Mouse (Mus musculus) E14TG2a.4 (cell line): Measurements from ENCODE around the gene Pigb.
A peak's percentile ranks its signal among the peaks of the same experiment; 100 is the strongest.
"Not testable (repeated sequence)": the region's sequence is repeated elsewhere in the genome, so short reads cannot be mapped to it uniquely, and the experiment has no call there.

Source experiments
- H3K27me3 ChIP-seq: 2 replicates; pipeline ENCODE4 v1.6.1; 2014; ENCODE audit warnings: low read length, control low read depth; ENCODE audit not compliant: insufficient read depth
- H3K36me3 ChIP-seq: 2 replicates; pipeline ENCODE4 v1.6.1; 2014; ENCODE audit warnings: low read length, control low read depth; ENCODE audit not compliant: insufficient read depth
- H3K4me1 ChIP-seq: replicated peaks from 2 replicates; pipeline ENCODE4 v1.6.1; 2014; ENCODE audit warnings: low read depth, low read length, control low read depth
- H3K4me3 ChIP-seq: replicated peaks from 2 replicates; pipeline ENCODE4 v1.5.1; 2014; ENCODE audit warnings: mild to moderate bottlenecking, low read length
- H3K9me3 ChIP-seq: 2 replicates; pipeline ENCODE4 v1.6.1; 2014; ENCODE audit warnings: low read length, control low read depth
- CTCF ChIP-seq: conservative IDR thresholded peaks from 2 replicates; pipeline ENCODE4 v1.5.1; 2014; ENCODE audit warnings: low read length
- NANOG ChIP-seq: IDR thresholded peaks from 2 replicates; pipeline ENCODE4 v1.6.1; 2014; ENCODE audit warnings: borderline replicate concordance, low read length, mixed read lengths
- POU5F1 ChIP-seq: IDR thresholded peaks from 2 replicates; pipeline ENCODE4 v1.6.1; 2014; ENCODE audit warnings: low read length, borderline replicate concordance

Pigb gene

GRCm38 (mm10) chr9:73040080-73040479, at the start of gene Pigb:
Pigb (minus strand) TSS chr9:73040378.
- Histone ChIP-seq H3K4me1 (peaks cover 39% of the 10 kb centered on the region), H3K4me3 (peak within 1 kb of the TSS; percentile 96), H3K36me3 (peaks cover 36% of the 10 kb centered on the region), H3K9me3 (no peaks in the 10 kb centered on the region), H3K27me3 (no peaks in the 10 kb centered on the region)
- no peak for TF ChIP-seq CTCF
- no peak for TF ChIP-seq NANOG
- no peak for TF ChIP-seq POU5F1

GRCm38 (mm10) chr9:73089222-73089920, 49.2 kb upstream of the Pigb start:
- Histone ChIP-seq H3K9me3 (no peaks in the 10 kb centered on the region), H3K4me1 (peaks cover 91% of the 10 kb centered on the region), H3K36me3 (peaks cover 10% of the 10 kb centered on the region), H3K4me3 (0 out of 2 replicates have a peak overlapping the region, but pooled peaks have one; percentile 5), H3K27me3 (no peaks in the 10 kb centered on the region)
- no peak for TF ChIP-seq NANOG
- no peak for TF ChIP-seq CTCF
- no peak for TF ChIP-seq POU5F1

- Histone ChIP-seq H3K9me3 (no peaks in the 10 kb centered on the region), H3K4me1 (peaks cover 91% of the 10 kb centered on the region), H3K27me3 (no peaks in the 10 kb centered on the region), H3K4me3 (no peak overlapping the region), H3K36me3 (peaks cover 10% of the 10 kb centered on the region)
- no peak for TF ChIP-seq NANOG
- TF ChIP-seq CTCF = no peak
- TF ChIP-seq POU5F1 = no peak
Observed at GRCm38 (mm10) chr9:73087581-73087980, 47.4 kb upstream of the Pigb start.

- Histone ChIP-seq H3K9me3 (no peaks in the 10 kb centered on the region), H3K27me3 (no peaks in the 10 kb centered on the region), H3K36me3 (peaks cover 10% of the 10 kb centered on the region), H3K4me1 (peaks cover 91% of the 10 kb centered on the region), H3K4me3 (no peak overlapping the region)
- no peak for TF ChIP-seq CTCF
- TF ChIP-seq NANOG = no peak
- TF ChIP-seq POU5F1 = no peak
Observed at GRCm38 (mm10) chr9:73087121-73087520, 46.9 kb upstream of the Pigb start.

DNA sequence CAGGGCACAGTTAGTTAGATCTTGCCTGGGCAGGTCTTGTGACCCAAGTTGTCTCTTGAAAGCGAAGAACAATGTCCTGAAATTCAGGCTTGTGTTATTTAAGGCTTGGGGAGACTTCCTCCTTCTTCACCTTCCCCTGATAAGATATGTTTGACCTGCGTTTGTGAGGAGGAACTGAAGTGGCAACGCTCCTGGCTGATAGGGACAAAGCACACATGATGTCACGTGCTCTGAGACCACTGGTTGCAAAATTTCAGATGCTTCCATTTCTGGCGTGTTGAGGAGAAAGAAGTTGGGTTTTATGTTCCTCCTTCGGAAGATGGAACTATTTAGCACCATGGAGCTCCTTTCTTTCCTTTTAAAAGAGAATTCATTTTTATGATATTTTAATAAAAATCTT, 45.7 kb upstream of the Pigb start:
- H3K36me3 ChIP-seq = peaks cover 10% of the 10 kb centered on the region
- no peak for TF ChIP-seq CTCF
- TF ChIP-seq POU5F1 = no peak
- no peak for TF ChIP-seq NANOG
- no peaks in the 10 kb centered on the region for H3K9me3 ChIP-seq
- H3K4me1 ChIP-seq = peaks cover 97% of the 10 kb centered on the region
- H3K27me3 ChIP-seq = no peaks in the 10 kb centered on the region
- H3K4me3 ChIP-seq = no peak overlapping the region

DNA sequence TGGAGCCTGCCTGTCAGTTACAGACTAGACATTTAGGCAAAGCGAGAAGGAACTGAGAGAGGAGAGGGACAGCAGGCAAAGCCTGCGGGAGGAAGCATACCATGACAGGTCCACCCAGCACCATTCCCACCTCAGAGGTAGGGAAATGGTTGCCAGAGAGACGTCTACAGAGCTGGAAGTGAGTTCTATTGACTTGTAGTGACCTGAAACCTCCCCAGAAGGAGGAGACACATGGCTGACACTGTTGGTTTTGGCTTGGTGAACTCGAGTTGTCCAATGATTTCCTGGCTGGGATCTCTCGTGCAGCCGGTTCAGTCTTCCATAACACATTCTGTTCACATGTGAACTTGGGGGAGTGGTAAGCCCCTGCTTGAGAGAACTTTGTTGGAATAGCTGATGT, 43.8 kb upstream of the Pigb start:
- TF ChIP-seq POU5F1 (no peak), NANOG (no peak), CTCF (no peak)
- no peaks in the 10 kb centered on the region for H3K27me3 ChIP-seq
- peaks cover 91% of the 10 kb centered on the region for H3K4me1 ChIP-seq
- no peak overlapping the region for H3K4me3 ChIP-seq
- peaks cover 10% of the 10 kb centered on the region for H3K36me3 ChIP-seq
- H3K9me3 ChIP-seq = no peaks in the 10 kb centered on the region

- TF ChIP-seq CTCF (no peak), NANOG (no peak), POU5F1 (no peak)
- peaks cover 89% of the 10 kb centered on the region for H3K4me1 ChIP-seq
- no peaks in the 10 kb centered on the region for H3K27me3 ChIP-seq
- peak overlapping the region; percentile 53 for H3K4me3 ChIP-seq
- H3K36me3 ChIP-seq = peaks cover 7% of the 10 kb centered on the region
- H3K9me3 ChIP-seq = no peaks in the 10 kb centered on the region
Observed at GRCm38 (mm10) chr9:73082291-73083000, 42.3 kb upstream of the Pigb start.

GRCm38 (mm10) chr9:73079801-73080325, 39.7 kb upstream of the Pigb start:
- peak; percentile 88 for TF ChIP-seq NANOG
- TF ChIP-seq CTCF = no peak
- no peak for TF ChIP-seq POU5F1
- Histone ChIP-seq H3K4me1 (peaks cover 85% of the 10 kb centered on the region), H3K36me3 (peaks cover 4% of the 10 kb centered on the region; the same call in 1 of the 2 replicates), H3K27me3 (no peaks in the 10 kb centered on the region), H3K9me3 (no peaks in the 10 kb centered on the region), H3K4me3 (no peak overlapping the region; the same call in 1 of the 2 replicates)

GRCm38 (mm10) chr9:73079349-73079748, 39.2 kb upstream of the Pigb start:
- H3K36me3 ChIP-seq, H3K27me3 ChIP-seq: not testable (repeated sequence)
- H3K4me1 ChIP-seq = peaks cover 84% of the 10 kb centered on the region

More at GRCm38 (mm10) chr9:73079349-73079748, 39.2 kb upstream of the Pigb start:
- peak overlapping the region; percentile 15; the same call in 1 of the 2 replicates for H3K4me3 ChIP-seq
- not testable (repeated sequence) for H3K9me3 ChIP-seq
